Mouse (Mus musculus) heart, postnatal 36 days (tissue): ENCODE data around the gene Lrrc28. TPM values are rescaled to one million over a fixed set of nuclear protein-coding genes. Genes with fewer than 3 reads are reported as not detected.

Source experiments
- DNase-seq, 2 experiments: peaks; one replicate each; pipeline ENCODE4 v3.0.0; 2021 to 2022
- intact Hi-C: fragments of 180-260 bp; cut with DNase I; formaldehyde crosslinking; loops from one replicate; pipeline ENCODE4 v1.15.1; 2025
- total RNA-seq, 2 experiments: library from RNA; stranded (reverse); gene quantifications; 2 replicates each; pipeline ENCODE4 v1.2.3; 2021

Gene Lrrc28
- total RNA-seq, 2 experiments from 2014 or later: 16.8 to 17.3 TPM

DNA sequence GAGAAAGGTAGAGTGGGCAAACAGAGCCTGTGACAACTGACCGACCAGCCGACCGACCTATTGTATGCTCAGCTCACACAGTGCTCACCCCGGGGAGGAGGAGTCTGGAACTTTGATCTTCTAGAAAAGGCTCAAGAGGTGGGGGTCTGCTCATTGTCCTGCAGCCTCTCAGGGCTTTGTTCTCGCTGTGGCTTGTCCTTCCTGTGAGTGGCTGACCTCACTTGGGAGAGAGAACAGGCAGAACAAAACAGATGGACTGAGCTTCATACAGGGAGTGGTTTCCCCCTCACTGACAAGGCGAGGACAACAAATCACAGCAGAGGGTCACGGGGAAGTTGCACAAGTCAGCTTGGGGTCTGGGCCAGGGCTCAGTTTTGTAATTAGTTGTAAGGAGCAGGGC is 181.5 kb downstream of the Lrrc28 start:
- intact Hi-C loops: loop anchor here (2.0 kb wide), 1 partner anchor 43 kb away; no protein-coding TSS in a partner anchor
- peak; percentile 58 to 66 for DNase-seq

Other genes with a start within 250 kb of the Lrrc28 start
- 10 to 100 TPM; 17.8 to 19.3 TPM for gene Ttc23, start 2.1 kb upstream of the Lrrc28 start, total RNA-seq
- 1 to 10 TPM; 8.9 to 9.7 TPM for gene Synm, start 114.5 kb upstream of the Lrrc28 start, total RNA-seq